Mouse (Mus musculus): ENCODE measurements around the gene Myo1c.

The Myo1c gene

GRCm38 (mm10) chr11:75650311-75650710 is at the start of gene Myo1c:
Gene Myo1c, plus strand, starts transcription at chr11:75650504.
- DNase-seq, result no peak

GRCm38 (mm10) chr11:75604826-75605225 is 45.5 kb upstream of the Myo1c start:
- no peak for DNase-seq

GRCm38 (mm10) chr11:75605318-75605717 is 45.0 kb upstream of the Myo1c start:
- DNase-seq, result no peak

- DNase-seq, result no peak
These were observed 41.5 kb upstream of the Myo1c start for GRCm38 (mm10) chr11:75608776-75609175.

- no peak for DNase-seq
These were observed 40.3 kb upstream of the Myo1c start for GRCm38 (mm10) chr11:75610021-75610420.

- no peak for DNase-seq
These were observed 35.5 kb upstream of the Myo1c start for GRCm38 (mm10) chr11:75614769-75615168.

- DNase-seq, result no peak
These were observed 34.7 kb upstream of the Myo1c start for GRCm38 (mm10) chr11:75615556-75615955.

GRCm38 (mm10) chr11:75619133-75619532 is 31.2 kb upstream of the Myo1c start:
- DNase-seq, result peak in 1 of 2 experiments; percentile 44

- DNase-seq, result no peak
These were observed 30.0 kb upstream of the Myo1c start for GRCm38 (mm10) chr11:75620136-75620780.

GRCm38 (mm10) chr11:75621426-75621825 is 28.9 kb upstream of the Myo1c start:
- DNase-seq, result no peak

- no peak for DNase-seq
These were observed 27.5 kb upstream of the Myo1c start for GRCm38 (mm10) chr11:75622588-75623329.

- DNase-seq, result no peak
These were observed 26.2 kb upstream of the Myo1c start for GRCm38 (mm10) chr11:75624102-75624554.

GRCm38 (mm10) chr11:75625820-75626219 is 24.5 kb upstream of the Myo1c start:
- DNase-seq, result no peak

- no peak for DNase-seq
These were observed 20.2 kb upstream of the Myo1c start for GRCm38 (mm10) chr11:75630098-75630497.

- DNase-seq, result peak; percentile 92 to 95
These were observed 19.6 kb upstream of the Myo1c start, which contains the start of gene Inpp5k for GRCm38 (mm10) chr11:75630645-75631229. Gene Inpp5k, plus strand, starts transcription at chr11:75630988.

GRCm38 (mm10) chr11:75631561-75632225 is 18.6 kb upstream of the Myo1c start:
- peak in 1 of 2 experiments; percentile 47 for DNase-seq

- no peak for DNase-seq
These were observed 17.4 kb upstream of the Myo1c start for GRCm38 (mm10) chr11:75632921-75633320.

- no peak for DNase-seq
These were observed 15.5 kb upstream of the Myo1c start for GRCm38 (mm10) chr11:75634801-75635200.

GRCm38 (mm10) chr11:75635315-75635714 is 15.0 kb upstream of the Myo1c start:
- DNase-seq, result no peak

- DNase-seq, result no peak
These were observed 7.0 kb upstream of the Myo1c start for GRCm38 (mm10) chr11:75643323-75643722.

GRCm38 (mm10) chr11:75644684-75645083 is 5.6 kb upstream of the Myo1c start:
- DNase-seq, result no peak

- DNase-seq, result no peak
These were observed 2.6 kb upstream of the Myo1c start for GRCm38 (mm10) chr11:75647681-75648211.

GRCm38 (mm10) chr11:75649155-75649561 is 1.1 kb upstream of the Myo1c start:
- no peak for DNase-seq
